Mouse (Mus musculus) layer of hippocampus, adult 9-11 months (tissue): ENCODE results near the gene Lilrb4a.
"Not testable (repeated sequence)": the region's sequence is repeated elsewhere in the genome, so short reads cannot be mapped to it uniquely, and the experiment has no call there.

Source experiments
- DNase-seq: peaks from one replicate; pipeline ENCODE4 v3.0.0; 2022

Lilrb4a gene

DNA sequence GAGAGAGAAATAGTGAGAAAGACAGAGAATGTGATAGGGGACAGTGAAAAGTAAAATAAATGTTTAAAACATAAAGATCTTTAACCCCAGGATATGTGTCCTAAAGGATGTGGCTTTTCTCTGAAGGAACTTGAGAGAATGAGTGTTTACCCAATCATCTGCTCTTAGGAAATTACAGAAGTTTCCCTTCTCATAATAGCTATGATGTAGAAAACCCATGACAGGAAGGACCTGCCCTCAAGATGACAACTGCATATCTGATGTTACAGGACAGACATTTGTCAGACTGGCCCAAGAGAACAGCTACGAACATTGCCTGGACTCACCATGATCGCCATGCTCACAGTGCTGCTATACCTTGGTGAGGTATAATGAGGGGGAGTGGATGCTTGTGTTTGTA is at the start of gene Lilrb4a:
Lilrb4a (plus strand) TSS at position 266 of the 400 bp plus-strand sequence.
- not testable (repeated sequence) for DNase-seq

DNA sequence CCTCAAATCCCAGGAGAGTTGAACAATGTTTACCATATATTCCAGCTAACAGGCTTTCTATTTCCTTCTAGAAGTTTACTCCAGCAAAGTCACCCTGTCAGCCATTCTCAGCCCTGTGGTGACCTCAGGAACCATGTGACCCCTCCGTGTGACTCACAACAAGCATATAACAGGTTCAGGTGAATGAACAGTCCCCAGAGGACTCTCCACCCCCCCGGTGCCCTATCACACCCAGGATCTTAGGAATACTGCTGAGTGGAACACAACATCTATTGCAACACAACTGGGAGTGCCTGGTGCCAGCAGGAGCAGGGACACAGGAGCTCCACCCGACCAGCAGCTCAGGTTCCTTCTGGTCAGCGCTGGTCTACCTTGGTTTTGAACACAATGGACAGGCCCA is 39.1 kb upstream of the Lilrb4a start:
- DNase-seq = no peak

DNA sequence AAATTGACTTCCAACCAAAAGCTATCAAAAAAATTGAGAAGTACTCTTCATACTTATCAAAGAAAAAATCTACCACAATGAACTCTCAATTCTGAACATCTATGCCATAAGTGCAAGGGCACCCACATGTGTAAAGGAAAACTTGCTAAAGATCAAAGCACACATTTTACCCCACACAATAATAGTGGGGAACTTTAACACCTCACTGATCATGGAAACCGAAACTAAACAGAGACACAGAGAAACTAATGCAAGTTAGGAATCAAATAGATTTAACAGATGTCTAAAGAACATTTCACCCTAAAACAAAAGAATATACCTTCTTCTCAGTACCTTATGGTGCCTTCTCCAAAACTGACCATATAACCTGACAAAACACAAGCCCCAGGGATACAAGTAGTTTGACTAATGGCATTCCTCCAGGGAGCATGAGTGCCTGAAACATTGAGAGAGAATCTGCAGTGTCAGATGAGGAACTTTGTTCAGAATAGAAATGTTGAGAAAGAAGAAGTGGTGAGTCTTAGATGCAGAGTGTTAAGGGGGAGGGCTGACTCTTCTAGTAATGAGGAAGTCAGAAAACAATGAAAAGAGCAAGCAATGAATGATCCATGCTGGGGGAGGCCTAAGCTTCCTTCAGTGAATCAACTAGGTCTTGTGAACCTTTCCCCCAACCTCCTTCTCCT is 37.0 kb upstream of the Lilrb4a start:
- DNase-seq = peak; percentile 42

GRCm38 (mm10) chr10:51454365-51454764 is 36.4 kb upstream of the Lilrb4a start:
- no peak for DNase-seq

DNA sequence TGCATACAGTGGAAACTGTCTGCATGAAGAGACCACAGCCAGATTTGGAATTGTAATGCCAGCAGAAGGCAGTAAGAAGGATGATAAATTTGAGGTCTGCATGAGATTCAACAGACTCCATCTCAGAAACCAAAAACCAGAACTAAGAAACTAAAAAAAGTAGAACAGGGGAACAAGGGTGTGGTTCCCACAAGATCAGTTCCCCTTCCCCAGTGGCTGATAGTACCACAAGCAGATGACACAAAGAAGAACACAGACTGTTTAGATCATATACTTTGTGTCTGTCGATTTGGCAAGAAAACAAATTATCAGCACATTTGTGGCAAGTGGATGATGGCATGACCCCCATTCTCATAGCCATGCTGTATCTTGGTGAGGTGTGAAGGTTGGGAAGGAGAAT is 35.0 kb upstream of the Lilrb4a start:
- DNase-seq = peak; percentile 30

DNA sequence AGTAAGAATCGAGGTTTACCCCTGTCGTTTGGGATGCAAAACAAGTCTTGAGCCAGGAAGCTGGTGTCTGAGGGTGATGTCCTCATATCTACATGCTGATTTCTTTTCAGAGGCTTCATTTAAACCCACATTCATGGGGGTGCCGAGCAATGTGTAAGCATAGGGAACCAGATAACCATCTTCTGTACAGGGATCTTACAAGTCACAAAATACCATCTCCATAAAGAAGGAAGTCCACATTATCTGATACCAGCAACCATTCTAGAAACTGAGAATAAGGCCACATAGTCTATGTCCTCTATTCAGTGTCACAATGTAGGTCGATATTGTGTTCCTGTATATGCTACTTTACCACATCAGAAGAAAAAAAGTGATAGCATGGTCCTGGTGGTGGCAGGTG is 34.4 kb upstream of the Lilrb4a start:
- DNase-seq = no peak

DNA sequence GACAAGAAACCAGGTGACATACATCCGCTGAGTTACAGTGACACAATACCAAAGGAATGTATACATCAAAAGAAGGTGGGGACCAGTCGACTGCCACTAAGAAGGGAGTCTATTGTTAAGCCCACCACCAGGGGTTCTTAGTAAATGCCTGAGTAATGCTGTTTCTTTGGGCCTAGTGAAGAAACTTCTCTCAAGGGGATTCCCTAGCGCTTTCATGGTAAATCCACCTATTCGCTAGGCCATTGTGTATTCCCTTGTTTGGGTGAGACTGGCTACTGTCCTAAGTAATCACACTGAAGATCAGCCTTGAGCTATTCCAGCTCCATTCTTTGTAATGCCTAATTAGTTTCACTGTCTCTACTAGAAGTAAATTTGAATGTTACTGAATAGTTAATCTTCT is 27.0 kb upstream of the Lilrb4a start:
- not testable (repeated sequence) for DNase-seq

- DNase-seq = not testable (repeated sequence)
Measured at GRCm38 (mm10) chr10:51480397-51480796, 10.4 kb upstream of the Lilrb4a start, which contains the start of the genes Gm49339 and Lilr4b. Gm49339 (plus strand) TSS chr10:51480612. Lilr4b (plus strand) TSS chr10:51480632.

GRCm38 (mm10) chr10:51520021-51520420 is 29.3 kb downstream of the Lilrb4a start:
- no peak for DNase-seq

DNA sequence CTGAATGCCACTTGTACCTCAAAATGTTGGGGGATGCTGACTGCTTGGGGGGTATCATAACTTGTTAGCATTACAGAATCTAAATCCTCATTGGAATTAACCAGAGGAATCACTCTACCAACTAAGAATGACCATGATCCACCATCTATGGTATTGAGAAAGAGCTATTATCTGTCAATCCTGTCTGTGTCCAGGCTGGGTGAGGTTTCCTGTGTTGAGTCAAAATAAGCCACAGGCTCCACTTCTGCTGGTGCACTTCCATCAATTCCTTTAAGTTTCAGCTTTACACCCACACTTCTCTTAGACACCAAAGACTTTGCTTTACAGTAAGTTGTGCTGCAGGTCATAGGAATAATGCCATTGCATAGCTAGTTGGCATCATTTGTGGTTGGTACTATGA is 30.7 kb downstream of the Lilrb4a start:
- no peak for DNase-seq

GRCm38 (mm10) chr10:51526090-51526489 is 35.3 kb downstream of the Lilrb4a start:
- peak; percentile 15 for DNase-seq

GRCm38 (mm10) chr10:51526633-51527032 is 35.9 kb downstream of the Lilrb4a start:
- no peak for DNase-seq

GRCm38 (mm10) chr10:51528840-51529434 is 38.2 kb downstream of the Lilrb4a start:
- peak; percentile 30 for DNase-seq

- no peak for DNase-seq
Measured at GRCm38 (mm10) chr10:51529497-51529896, 38.7 kb downstream of the Lilrb4a start.

- DNase-seq = peak; percentile 14
Measured at GRCm38 (mm10) chr10:51530813-51531212, 40.1 kb downstream of the Lilrb4a start.
